Mouse (Mus musculus): ENCODE results near the gene Tnfrsf13b.

DNA sequence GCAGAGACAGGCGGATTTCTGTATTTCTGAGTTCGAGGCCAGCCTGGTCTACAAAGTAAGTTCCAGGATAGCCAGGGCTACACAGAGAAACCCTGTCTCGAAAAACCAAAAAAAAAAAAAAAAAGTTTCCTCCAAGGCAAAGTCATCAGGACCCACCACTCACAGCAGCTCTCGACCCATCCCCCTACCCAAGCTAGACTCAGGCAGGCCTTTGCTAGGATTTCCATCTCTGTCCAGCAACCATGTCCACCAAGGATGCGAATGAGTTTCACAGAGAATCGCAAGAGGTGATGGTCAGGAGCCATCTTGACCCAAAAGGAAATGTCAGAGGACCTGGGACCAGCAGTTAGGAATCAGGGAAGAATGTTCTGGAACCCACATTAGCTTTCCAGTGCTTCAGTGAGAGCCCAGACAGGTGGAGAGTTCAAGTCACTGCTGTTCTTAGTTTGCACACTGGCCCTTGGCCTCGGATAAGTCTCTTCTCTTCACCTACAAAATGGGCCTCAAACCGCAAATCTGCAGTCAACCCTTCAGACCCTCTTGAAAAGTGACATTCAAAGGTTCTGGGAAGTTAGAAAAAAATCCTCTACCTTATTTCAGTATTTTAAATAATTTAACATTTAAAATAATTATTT lies 983 bp downstream of the Tnfrsf13b start:
- TF ChIP-seq CTCF (IDR thresholded peaks at IDR 0.05; ENCODE audit: low read depth, low read length) (no peak), POLR2A (IDR thresholded peaks at IDR 0.05; ENCODE audit: extremely low read depth, insufficient read depth, low read length) (no peak)

Data from liver, adult 2 months (tissue).